Comparison of ENCODE assay signal across 27 mouse cellular contexts in the genomic region with DNA sequence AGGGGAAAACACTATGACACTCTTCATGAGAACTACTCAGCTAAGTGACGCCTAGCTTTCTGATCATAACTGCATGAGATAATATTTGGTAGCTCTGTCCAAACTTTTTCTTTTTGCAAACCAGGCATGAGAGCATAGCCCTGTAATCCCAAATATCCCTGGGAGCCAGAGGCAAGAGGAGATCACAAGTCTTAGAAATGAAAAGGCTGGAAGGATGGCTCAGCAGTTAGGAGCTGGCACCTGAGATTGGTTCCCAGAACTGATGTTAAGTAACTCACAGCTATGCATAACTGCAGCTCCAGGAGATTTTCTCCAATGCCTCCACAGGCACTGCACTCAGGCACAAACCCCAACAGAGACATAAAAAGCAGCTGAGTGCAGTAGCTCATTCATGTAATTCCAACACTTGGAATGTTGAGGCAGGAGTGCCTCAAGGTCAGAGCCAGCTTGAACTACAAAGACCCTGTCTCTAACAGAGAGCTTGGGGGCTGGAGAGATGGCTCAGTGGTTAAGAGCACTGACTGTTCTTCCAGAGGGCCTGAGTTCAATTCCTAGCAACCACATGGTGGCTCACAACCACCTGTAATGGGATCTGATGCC. TPM values are rescaled to one million over a fixed set of nuclear protein-coding genes. Genes with fewer than 3 reads are reported as not detected.
DNase-seq lines count a peak whose midpoint lies in the region; ATAC-seq and TF ChIP-seq lines count a peak whose summit lies in the region.
"Had no signal": no experiment of that assay in that cellular context is flagged by ENCODE, and none has a peak within 500 bp of the region (broad histone marks: within the 10 kb centered on the region; RNA-seq: fewer than 3 reads in every experiment).

No protein-coding gene starts in this region.

- no peaks in the 10 kb centered on the region for H3K9me3 ChIP-seq in heart, embryonic 16.5 days (replicated peaks; ENCODE audit: control insufficient read depth, low read length)
- H3K9me3 ChIP-seq: G1E; hindbrain, embryonic 15.5 days; limb, embryonic 10.5 days; liver, embryonic 15.5 days; midbrain, embryonic 15.5 days; neural tube, embryonic 12.5 days had no signal

- 29% methylated on average over 1 of the region's 1 CpGs for WGBS in heart, adult 2 months
- WGBS in heart, embryonic 16.5 days, result 50% methylated on average over 1 of the region's 1 CpGs

- H3K4me3 ChIP-seq in heart, adult 2 months, result no peak overlapping the region
- H3K4me3 ChIP-seq in heart, embryonic 16.5 days (ENCODE audit: low read length), result no peak overlapping the region
- H3K4me3 ChIP-seq: hindbrain, embryonic 15.5 days; limb, embryonic 10.5 days; liver, embryonic 15.5 days; midbrain, embryonic 15.5 days; neural tube, embryonic 12.5 days had no signal

- no peaks in the 10 kb centered on the region for H3K27me3 ChIP-seq in heart, adult 2 months (ENCODE audit: control insufficient read depth, insufficient read depth, low read length)
- no peaks in the 10 kb centered on the region for H3K27me3 ChIP-seq in heart, embryonic 16.5 days (ENCODE audit: control insufficient read depth, insufficient read depth, low read length)
- H3K27me3 ChIP-seq: hindbrain, embryonic 15.5 days; midbrain, embryonic 15.5 days; neural tube, embryonic 12.5 days had no signal

- H3K4me2 ChIP-seq in heart, embryonic 16.5 days (ENCODE audit: low read depth, low read length), result no peak overlapping the region
- H3K4me2 ChIP-seq: hindbrain, embryonic 15.5 days; liver, embryonic 15.5 days; midbrain, embryonic 15.5 days; neural tube, embryonic 12.5 days had no signal

- TF ChIP-seq CTCF in heart, adult 2 months (IDR thresholded peaks at IDR 0.05), result no peak

- no peak overlapping the region for H3K9ac ChIP-seq in heart, adult 2 months (ENCODE audit: low read depth, low read length)
- no peak overlapping the region for H3K9ac ChIP-seq in heart, embryonic 16.5 days (ENCODE audit: low read length)
- H3K9ac ChIP-seq: hindbrain, embryonic 15.5 days; liver, embryonic 15.5 days; midbrain, embryonic 15.5 days; neural tube, embryonic 12.5 days had no signal

- H3K4me1 ChIP-seq in heart, adult 2 months (ENCODE audit: control insufficient read depth, insufficient read depth, low read length), result peaks cover 35% of the 10 kb centered on the region
- H3K4me1 ChIP-seq in heart, embryonic 16.5 days (ENCODE audit: control insufficient read depth, insufficient read depth, low read length), result peaks cover 28% of the 10 kb centered on the region
- H3K4me1 ChIP-seq: hindbrain, embryonic 15.5 days; midbrain, embryonic 15.5 days; neural tube, embryonic 12.5 days had no signal

- no peak for TF ChIP-seq EP300 in heart, adult 2 months (IDR thresholded peaks at IDR 0.05; ENCODE audit: insufficient read depth, low read depth, low read length)

- H3K36me3 ChIP-seq in heart, adult 2 months (ENCODE audit: control insufficient read depth, insufficient read depth, low read length), result peaks cover 50% of the 10 kb centered on the region
- no peaks in the 10 kb centered on the region for H3K36me3 ChIP-seq in heart, embryonic 16.5 days (ENCODE audit: control insufficient read depth, insufficient read depth)
- H3K36me3 ChIP-seq: hindbrain, embryonic 15.5 days; limb, embryonic 10.5 days; liver, embryonic 15.5 days; midbrain, embryonic 15.5 days; neural tube, embryonic 12.5 days had no signal

- no peak for TF ChIP-seq POLR2A in heart, adult 2 months (IDR thresholded peaks at IDR 0.05; ENCODE audit: insufficient read depth, low read depth, low read length)

- ATAC-seq in heart, embryonic 16.5 days (replicated peaks; ENCODE audit: extremely low read depth, insufficient read depth, low FRiP score), result no peak
- ATAC-seq: forebrain, embryonic 14.5 days; midbrain, embryonic 15.5 days had no signal

- intact Hi-C loops in heart, adult 2 months (cut with DNase I), result no loop called here
- intact Hi-C loops in heart, postnatal 36 days (cut with DNase I), result loop anchor here (5.0 kb wide), 1 partner anchor 48 kb away; no protein-coding TSS in a partner anchor

- no peak for DNase-seq in heart, adult 2 months
- no peak for DNase-seq in heart, postnatal 36 days
- DNase-seq in heart, adult 9 months (ENCODE audit: low spot score in 2 of 2), result no peak
- peak; percentile 35 for DNase-seq in ES-CJ7 (ENCODE audit: low read depth, low spot score)
- DNase-seq in ZHBTc4 (ENCODE audit: low read depth, low spot score), result peak; percentile 66
- no peak for DNase-seq in ovary, postnatal 36 days (ENCODE audit: low spot score)
- DNase-seq: adrenal gland, postnatal 25 days; cerebellum, adult 8-10 months; cerebellum, postnatal 36 days; embryo, embryonic 11 days; gastrocnemius, postnatal 36 days; kidney, adult 8-10 months; kidney, postnatal 14 days; liver; retina, postnatal 1 day; right cerebral cortex, postnatal 25 days; spleen, adult 18-20 months; thymus, postnatal 25 days had no signal

- peak overlapping the region; percentile 17; the same call in 1 of the 2 replicates for H3K27ac ChIP-seq in heart, adult 2 months
- peak overlapping the region; percentile 48 for H3K27ac ChIP-seq in heart, embryonic 16.5 days (ENCODE audit: low read length)
- H3K27ac ChIP-seq: hindbrain, embryonic 15.5 days; limb, embryonic 10.5 days; liver, embryonic 15.5 days; macrophage; midbrain, embryonic 15.5 days; neural tube, embryonic 12.5 days had no signal

- peaks cover 11% of the 10 kb centered on the region for H3K79me2 ChIP-seq in heart, adult 2 months (replicated peaks; ENCODE audit: control insufficient read depth, insufficient read depth, low read length)

RNA-seq across cellular contexts. Expression of gene Arhgef12, which starts 21.3 kb away (rescaled TPM):
- 100 to 1,000 TPM; 136 to 150 TPM for total RNA-seq in heart, adult 2 months (2021)
- polyA plus RNA-seq in heart, adult 2 months (2012; rRNA removed), result 34.8 and 66.4 TPM in 2 replicates
- total RNA-seq in heart, postnatal 36 days (2021), result 100 to 1,000 TPM; 154 to 160 TPM
- 10.9 and 12.4 TPM in 2 replicates for polyA plus RNA-seq in heart, embryonic 16.5 days (2015; fragmentation: Nextera tagmentation; extraction: Ambion mirVana)

RNA-seq across cellular contexts. Expression of gene Tmem136, which starts 30.6 kb away (rescaled TPM):
- 1 to 10 TPM; 5.7 to 7.1 TPM for total RNA-seq in heart, adult 2 months (2021)
- polyA plus RNA-seq in heart, adult 2 months (2012; rRNA removed), result 7.4 and 10.2 TPM in 2 replicates
- 1 to 10 TPM; 6.1 to 9.1 TPM for total RNA-seq in heart, postnatal 36 days (2021)
- polyA plus RNA-seq in heart, embryonic 16.5 days (2015; fragmentation: Nextera tagmentation; extraction: Ambion mirVana), result 12.0 and 14.1 TPM in 2 replicates
- polyA plus RNA-seq: macrophage had no signal

Comparison
In these comparisons a context has a peak if more than half of its experiments do, and no peak if none do; other contexts are left out.
1. DNase-seq: peak in ES-CJ7 (single experiment) and ZHBTc4 (single experiment); none in heart, adult 2 months (0 of 2), heart, postnatal 36 days (0 of 2), heart, adult 9 months (0 of 2) and ovary, postnatal 36 days (single experiment).